Mouse (Mus musculus) hindbrain, embryonic 10.5 days (tissue): Measurements from ENCODE around the gene Smap1. TPM values are rescaled to one million over a fixed set of nuclear protein-coding genes. Genes with fewer than 3 reads are reported as not detected.
A peak's percentile ranks its signal among the peaks of the same experiment; 100 is the strongest.

ENCODE experiments used
- DNase-seq: peaks from one replicate; pipeline ENCODE4 v3.0.0-alpha.2; 2017; ENCODE audit warnings: low spot score
- H3K27ac ChIP-seq: fragments of 300-500 bp; sonication (generic); 2 replicates; pipeline ENCODE4 v1.5.1; 2016; ENCODE audit warnings: mild to moderate bottlenecking, moderate library complexity
- H3K27me3 ChIP-seq: fragments of 300-500 bp; sonication (generic); 2 replicates; pipeline ENCODE4 v1.6.1; 2016; ENCODE audit warnings: mild to moderate bottlenecking; ENCODE audit not compliant: poor library complexity, insufficient read depth, severe bottlenecking
- H3K36me3 ChIP-seq: fragments of 300-500 bp; sonication (generic); 2 replicates; pipeline ENCODE4 v1.6.1; 2016; ENCODE audit warnings: mild to moderate bottlenecking, moderate library complexity
- H3K4me1 ChIP-seq: fragments of 300-500 bp; sonication (generic); replicated peaks from 2 replicates; pipeline ENCODE4 v1.6.1; 2016; ENCODE audit warnings: mild to moderate bottlenecking
- H3K4me3 ChIP-seq: fragments of 300-500 bp; sonication (generic); 2 replicates; pipeline ENCODE4 v1.5.1; 2016; ENCODE audit warnings: mild to moderate bottlenecking, moderate library complexity
- H3K9me3 ChIP-seq: fragments of 300-500 bp; sonication (generic); 2 replicates; pipeline ENCODE4 v1.6.1; 2016; ENCODE audit warnings: mild to moderate bottlenecking, moderate library complexity
- WGBS: fragments of 180-500 bp; shearing (Covaris S2); methylation state at CpG from one replicate; pipeline ENCODE4 v1.1.7; 2016; 5-methylcytosine and 5-hydroxymethylcytosine counted together
- polyA plus RNA-seq: library from polyadenylated mRNA; unstranded; fragments of >200 nt; fragmentation: Nextera tagmentation; extraction: Ambion mirVana; gene quantifications from 2 replicates; pipeline ENCODE4 v1.2.1, GENCODE M21; 2016

Smap1 gene
- polyA plus RNA-seq, 1 experiment from 2014 or later: 44.6 TPM

GRCm38 (mm10) chr1:23846044-23846680, 76.0 kb downstream of the Smap1 start:
- H3K36me3 ChIP-seq: peaks cover 70% of the 10 kb centered on the region
- H3K27me3 ChIP-seq: no peaks in the 10 kb centered on the region
- no peak for DNase-seq

GRCm38 (mm10) chr1:23845007-23845406, 77.1 kb downstream of the Smap1 start:
- Histone ChIP-seq H3K27ac (no peak overlapping the region), H3K27me3 (no peaks in the 10 kb centered on the region), H3K4me3 (no peak overlapping the region), H3K4me1 (no peaks in the 10 kb centered on the region), H3K36me3 (peaks cover 63% of the 10 kb centered on the region), H3K9me3 (no peaks in the 10 kb centered on the region)
- 95% methylated on average over 10 of the region's 10 CpGs for WGBS
- DNase-seq: no peak

More at GRCm38 (mm10) chr1:23846044-23846680, 76.0 kb downstream of the Smap1 start:
- WGBS: 87% methylated on average over 10 of the region's 10 CpGs
- no peak overlapping the region for H3K4me3 ChIP-seq
- H3K9me3 ChIP-seq: no peaks in the 10 kb centered on the region
- no peaks in the 10 kb centered on the region for H3K4me1 ChIP-seq
- no peak overlapping the region for H3K27ac ChIP-seq

GRCm38 (mm10) chr1:23843790-23844189, 78.3 kb downstream of the Smap1 start:
- DNase-seq: no peak
- WGBS: 86% methylated on average over 7 of the region's 7 CpGs
- Histone ChIP-seq H3K27me3 (no peaks in the 10 kb centered on the region), H3K4me1 (no peaks in the 10 kb centered on the region), H3K27ac (no peak overlapping the region), H3K9me3 (no peaks in the 10 kb centered on the region), H3K36me3 (peaks cover 58% of the 10 kb centered on the region), H3K4me3 (no peak overlapping the region)

- Histone ChIP-seq H3K27ac (no peak overlapping the region), H3K27me3 (no peaks in the 10 kb centered on the region), H3K4me1 (no peaks in the 10 kb centered on the region), H3K36me3 (peaks cover 47% of the 10 kb centered on the region), H3K9me3 (no peaks in the 10 kb centered on the region), H3K4me3 (no peak overlapping the region)
- WGBS: 80% methylated on average over 3 of the region's 3 CpGs
- DNase-seq: no peak
These were observed 79.5 kb downstream of the Smap1 start for GRCm38 (mm10) chr1:23842629-23843028.

GRCm38 (mm10) chr1:23840924-23841323, 81.2 kb downstream of the Smap1 start:
- no peaks in the 10 kb centered on the region for H3K4me1 ChIP-seq
- no peaks in the 10 kb centered on the region for H3K27me3 ChIP-seq
- H3K27ac ChIP-seq: no peak overlapping the region
- H3K36me3 ChIP-seq: peaks cover 36% of the 10 kb centered on the region
- no peak for DNase-seq
- no peak overlapping the region for H3K4me3 ChIP-seq
- no peaks in the 10 kb centered on the region for H3K9me3 ChIP-seq

GRCm38 (mm10) chr1:23836630-23837029, 85.5 kb downstream of the Smap1 start:
- 0 out of 2 replicates have a peak, but pooled peaks cover under 1% of the 10 kb centered on the region for H3K36me3 ChIP-seq
- no peaks in the 10 kb centered on the region for H3K27me3 ChIP-seq
- H3K27ac ChIP-seq: no peak overlapping the region
- no peak overlapping the region for H3K4me3 ChIP-seq
- no peaks in the 10 kb centered on the region for H3K9me3 ChIP-seq
- WGBS: 89% methylated on average over 4 of the region's 4 CpGs
- peaks cover 5% of the 10 kb centered on the region; the same call in 1 of the 2 replicates for H3K4me1 ChIP-seq
- no peak for DNase-seq

- no peak overlapping the region for H3K27ac ChIP-seq
- H3K27me3 ChIP-seq: no peaks in the 10 kb centered on the region
- DNase-seq: no peak
- WGBS: 73% methylated on average over 9 of the region's 9 CpGs
- H3K4me3 ChIP-seq: no peak overlapping the region
- H3K4me1 ChIP-seq: peaks cover 5% of the 10 kb centered on the region; the same call in 1 of the 2 replicates
- H3K9me3 ChIP-seq: no peaks in the 10 kb centered on the region
- H3K36me3 ChIP-seq: no peaks in the 10 kb centered on the region
These were observed 87.3 kb downstream of the Smap1 start for GRCm38 (mm10) chr1:23834819-23835218.

GRCm38 (mm10) chr1:23834246-23834645, 87.9 kb downstream of the Smap1 start:
- no peaks in the 10 kb centered on the region for H3K36me3 ChIP-seq
- H3K9me3 ChIP-seq: no peaks in the 10 kb centered on the region
- no peak overlapping the region for H3K27ac ChIP-seq
- peaks cover 5% of the 10 kb centered on the region; the same call in 1 of the 2 replicates for H3K4me1 ChIP-seq
- H3K27me3 ChIP-seq: no peaks in the 10 kb centered on the region
- no peak overlapping the region for H3K4me3 ChIP-seq
- DNase-seq: no peak
- 90% methylated on average over 7 of the region's 7 CpGs for WGBS

- Histone ChIP-seq H3K27ac (no peak overlapping the region), H3K36me3 (no peaks in the 10 kb centered on the region), H3K4me1 (no peaks in the 10 kb centered on the region), H3K9me3 (no peaks in the 10 kb centered on the region), H3K4me3 (no peak overlapping the region), H3K27me3 (no peaks in the 10 kb centered on the region)
- peak; percentile 32 for DNase-seq
- 44% methylated on average over 13 of the region's 13 CpGs for WGBS
These were observed 95.0 kb downstream of the Smap1 start for GRCm38 (mm10) chr1:23826887-23827758.

GRCm38 (mm10) chr1:23821615-23822014, 100.5 kb downstream of the Smap1 start:
- DNase-seq: no peak
- no peak overlapping the region for H3K27ac ChIP-seq
- H3K36me3 ChIP-seq: no peaks in the 10 kb centered on the region
- 79% methylated on average over 5 of the region's 5 CpGs for WGBS
- no peaks in the 10 kb centered on the region for H3K4me1 ChIP-seq
- H3K9me3 ChIP-seq: no peaks in the 10 kb centered on the region
- no peak overlapping the region for H3K4me3 ChIP-seq
- H3K27me3 ChIP-seq: no peaks in the 10 kb centered on the region

- Histone ChIP-seq H3K4me1 (no peaks in the 10 kb centered on the region), H3K27ac (no peak overlapping the region), H3K4me3 (no peak overlapping the region), H3K9me3 (no peaks in the 10 kb centered on the region), H3K27me3 (no peaks in the 10 kb centered on the region), H3K36me3 (no peaks in the 10 kb centered on the region)
- no peak for DNase-seq
- 92% methylated on average over 9 of the region's 9 CpGs for WGBS
These were observed 123.8 kb downstream of the Smap1 start for GRCm38 (mm10) chr1:23798306-23798705.
